Mouse (Mus musculus): ENCODE results near the gene Gp1bb. TPM values are rescaled to one million over a fixed set of nuclear protein-coding genes. Genes with fewer than 3 reads are reported as not detected.

Gene Gp1bb
- polyA plus RNA-seq, 1 experiment from 2014 or later = 5.5 TPM

GRCm38 (mm10) chr16:18601447-18601846 is 20.8 kb downstream of the Gp1bb start:
- H3K9ac ChIP-seq = no peak overlapping the region
- H3K36me3 ChIP-seq = no peaks in the 10 kb centered on the region
- H3K4me2 ChIP-seq = no peak overlapping the region
- peaks cover 32% of the 10 kb centered on the region for H3K4me1 ChIP-seq (replicated peaks)
- H3K27me3 ChIP-seq (replicated peaks) = peaks cover 4% of the 10 kb centered on the region; the same call in 1 of the 2 replicates
- H3K4me3 ChIP-seq = no peak overlapping the region
- H3K27ac ChIP-seq (ENCODE audit: poor library complexity, severe bottlenecking) = no peak overlapping the region
- 0 out of 2 replicates have a peak, but pooled peaks have one; percentile 3 for ATAC-seq (ENCODE audit: insufficient number of reproducible peaks, low FRiP score)
- WGBS = 43% methylated on average over 7 of the region's 7 CpGs
- H3K9me3 ChIP-seq (replicated peaks) = no peaks in the 10 kb centered on the region

GRCm38 (mm10) chr16:18598006-18598405 is 24.2 kb downstream of the Gp1bb start:
- H3K27me3 ChIP-seq (replicated peaks) = peaks cover 32% of the 10 kb centered on the region
- no peak overlapping the region for H3K9ac ChIP-seq
- no peak for ATAC-seq (ENCODE audit: insufficient number of reproducible peaks, low FRiP score)
- H3K4me2 ChIP-seq = no peak overlapping the region
- H3K9me3 ChIP-seq (replicated peaks) = no peaks in the 10 kb centered on the region
- WGBS = 61% methylated on average over 3 of the region's 3 CpGs
- peaks cover 14% of the 10 kb centered on the region; the same call in 1 of the 2 replicates for H3K4me1 ChIP-seq (replicated peaks)
- no peak overlapping the region for H3K27ac ChIP-seq (ENCODE audit: poor library complexity, severe bottlenecking)
- no peaks in the 10 kb centered on the region for H3K36me3 ChIP-seq
- H3K4me3 ChIP-seq = no peak overlapping the region

DNA sequence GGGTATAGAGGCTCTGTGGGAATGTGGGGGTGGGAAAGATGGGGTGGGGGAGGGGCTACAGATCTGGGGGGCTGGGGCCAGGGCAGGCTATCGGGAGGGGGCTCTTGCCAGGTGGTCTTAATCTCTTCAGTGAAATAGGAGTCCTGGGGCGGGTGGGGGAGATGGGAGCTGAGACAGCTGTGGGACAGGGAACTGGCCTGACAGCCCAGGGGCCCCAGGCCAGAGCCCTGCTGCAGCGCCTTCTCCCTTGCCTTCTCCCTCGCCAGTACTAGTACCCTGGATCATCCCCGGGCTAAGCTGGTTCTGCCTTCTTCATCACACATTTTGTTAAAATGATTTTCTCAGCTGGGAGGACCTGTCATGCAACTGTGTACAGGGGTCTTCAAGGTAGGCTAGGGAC is 25.9 kb downstream of the Gp1bb start:
- WGBS = 57% methylated on average over 5 of the region's 5 CpGs
- H3K4me1 ChIP-seq (replicated peaks) = peaks cover 10% of the 10 kb centered on the region
- ATAC-seq (ENCODE audit: insufficient number of reproducible peaks, low FRiP score) = 0 out of 2 replicates have a peak, but pooled peaks have one; percentile 31
- no peak overlapping the region for H3K4me3 ChIP-seq
- H3K4me2 ChIP-seq = no peak overlapping the region
- no peak overlapping the region for H3K9ac ChIP-seq
- no peaks in the 10 kb centered on the region for H3K9me3 ChIP-seq (replicated peaks)
- no peak overlapping the region for H3K27ac ChIP-seq (ENCODE audit: poor library complexity, severe bottlenecking)
- peaks cover 47% of the 10 kb centered on the region for H3K27me3 ChIP-seq (replicated peaks)
- H3K36me3 ChIP-seq = no peaks in the 10 kb centered on the region

DNA sequence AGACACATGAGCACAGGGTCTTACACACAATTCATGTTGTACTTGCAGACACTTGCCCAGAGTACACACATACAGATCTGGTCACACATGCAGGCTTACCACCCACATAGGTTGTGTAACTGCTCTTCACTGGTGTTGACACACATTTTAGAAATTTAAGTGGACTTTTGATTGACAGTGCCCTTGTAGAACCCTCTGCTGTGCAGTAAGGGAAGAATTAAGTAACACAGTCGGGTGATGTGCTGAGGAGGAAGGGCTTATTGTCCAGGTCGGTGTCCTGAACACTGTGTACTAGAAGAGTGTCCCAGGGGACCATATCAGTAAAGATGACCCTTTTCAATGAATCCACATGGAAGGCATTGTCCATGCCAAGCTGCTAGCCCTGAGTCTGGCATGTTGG is 28.3 kb downstream of the Gp1bb start:
- ATAC-seq (ENCODE audit: insufficient number of reproducible peaks, low FRiP score) = no peak
- Histone ChIP-seq H3K4me3 (no peak overlapping the region), H3K36me3 (no peaks in the 10 kb centered on the region), H3K4me1 (replicated peaks) (peaks cover 22% of the 10 kb centered on the region), H3K4me2 (no peak overlapping the region), H3K9me3 (replicated peaks) (no peaks in the 10 kb centered on the region), H3K27ac (ENCODE audit: poor library complexity, severe bottlenecking) (no peak overlapping the region), H3K9ac (no peak overlapping the region), H3K27me3 (replicated peaks) (peaks cover 70% of the 10 kb centered on the region)
- WGBS = 59% methylated on average over 2 of the region's 2 CpGs

- 1% methylated on average over 59 of the region's 59 CpGs for WGBS
- peak overlapping the region; percentile 21; the same call in 1 of the 2 replicates for H3K9ac ChIP-seq
- H3K36me3 ChIP-seq = no peaks in the 10 kb centered on the region
- H3K4me2 ChIP-seq = peak overlapping the region; percentile 66
- H3K4me3 ChIP-seq = peak overlapping the region; percentile 34
- H3K9me3 ChIP-seq (replicated peaks) = no peaks in the 10 kb centered on the region
- H3K27me3 ChIP-seq (replicated peaks) = peaks cover 93% of the 10 kb centered on the region
- H3K4me1 ChIP-seq (replicated peaks) = peaks cover 40% of the 10 kb centered on the region
- ATAC-seq (ENCODE audit: insufficient number of reproducible peaks, low FRiP score) = 0 out of 2 replicates have a peak, but pooled peaks have one; percentile 20
- H3K27ac ChIP-seq (ENCODE audit: poor library complexity, severe bottlenecking) = no peak overlapping the region
These were observed 30.9 kb downstream of the Gp1bb start for GRCm38 (mm10) chr16:18591047-18592018.

GRCm38 (mm10) chr16:18589804-18590790 is 32.1 kb downstream of the Gp1bb start, which contains the start of gene Tbx1:
TSS of gene Tbx1 (minus strand) at chr16:18590671.
- 3% methylated on average over 48 of the region's 48 CpGs for WGBS
- no peak for ATAC-seq (ENCODE audit: insufficient number of reproducible peaks, low FRiP score)
- no peak within 1 kb of the TSS for H3K27ac ChIP-seq (ENCODE audit: poor library complexity, severe bottlenecking)
- H3K27me3 ChIP-seq (replicated peaks) = peaks cover 95% of the 10 kb centered on the region
- H3K36me3 ChIP-seq = no peaks in the 10 kb centered on the region
- peak within 1 kb of the TSS; percentile 66 for H3K4me2 ChIP-seq
- H3K4me3 ChIP-seq = peak within 1 kb of the TSS; percentile 39
- peaks cover 51% of the 10 kb centered on the region for H3K4me1 ChIP-seq (replicated peaks)
- peak within 1 kb of the TSS; percentile 21; the same call in 1 of the 2 replicates for H3K9ac ChIP-seq
- H3K9me3 ChIP-seq (replicated peaks) = no peaks in the 10 kb centered on the region

GRCm38 (mm10) chr16:18589080-18589621 is 33.1 kb downstream of the Gp1bb start:
- H3K27ac ChIP-seq (ENCODE audit: poor library complexity, severe bottlenecking) = no peak overlapping the region
- peak overlapping the region; percentile 41; the same call in 1 of the 2 replicates for H3K4me2 ChIP-seq
- peaks cover 51% of the 10 kb centered on the region for H3K4me1 ChIP-seq (replicated peaks)
- peaks cover 95% of the 10 kb centered on the region for H3K27me3 ChIP-seq (replicated peaks)
- no peaks in the 10 kb centered on the region for H3K36me3 ChIP-seq
- no peak for ATAC-seq (ENCODE audit: insufficient number of reproducible peaks, low FRiP score)
- H3K9ac ChIP-seq = no peak overlapping the region
- H3K9me3 ChIP-seq (replicated peaks) = no peaks in the 10 kb centered on the region
- H3K4me3 ChIP-seq = no peak overlapping the region
- WGBS = 28% methylated on average over 9 of the region's 9 CpGs

GRCm38 (mm10) chr16:18588738-18589055 is 33.5 kb downstream of the Gp1bb start:
- Histone ChIP-seq H3K27me3 (replicated peaks) (peaks cover 95% of the 10 kb centered on the region), H3K4me3 (peak overlapping the region; percentile 30; the same call in 1 of the 2 replicates), H3K4me2 (peak overlapping the region; percentile 41), H3K36me3 (no peaks in the 10 kb centered on the region), H3K9me3 (replicated peaks) (no peaks in the 10 kb centered on the region), H3K27ac (ENCODE audit: poor library complexity, severe bottlenecking) (no peak overlapping the region), H3K9ac (no peak overlapping the region), H3K4me1 (replicated peaks) (peaks cover 51% of the 10 kb centered on the region)
- no peak for ATAC-seq (ENCODE audit: insufficient number of reproducible peaks, low FRiP score)
- 6% methylated on average over 31 of the region's 31 CpGs for WGBS

- peaks cover 51% of the 10 kb centered on the region for H3K4me1 ChIP-seq (replicated peaks)
- peak overlapping the region; percentile 30 for H3K4me3 ChIP-seq
- peaks cover 95% of the 10 kb centered on the region for H3K27me3 ChIP-seq (replicated peaks)
- ATAC-seq (ENCODE audit: insufficient number of reproducible peaks, low FRiP score) = no peak; the same call in 1 of the 2 replicates
- no peak overlapping the region for H3K9ac ChIP-seq
- under 1% methylated on average over 57 of the region's 57 CpGs for WGBS
- H3K36me3 ChIP-seq = no peaks in the 10 kb centered on the region
- H3K9me3 ChIP-seq (replicated peaks) = no peaks in the 10 kb centered on the region
- H3K4me2 ChIP-seq = peak overlapping the region; percentile 56
- no peak overlapping the region for H3K27ac ChIP-seq (ENCODE audit: poor library complexity, severe bottlenecking)
These were observed 34.1 kb downstream of the Gp1bb start for GRCm38 (mm10) chr16:18587847-18588737.
